Mouse (Mus musculus) spleen, postnatal 14 days (tissue): Measurements from ENCODE around the gene Slamf6.
"Not testable (repeated sequence)": the region's sequence is repeated elsewhere in the genome, so short reads cannot be mapped to it uniquely, and the experiment has no call there.

ENCODE experiments used
- DNase-seq, 2 experiments: peaks; one replicate each; pipeline ENCODE4 v3.0.0; 2021 to 2022; ENCODE audit warnings: low spot score in 2 of 2

The Slamf6 gene

DNA sequence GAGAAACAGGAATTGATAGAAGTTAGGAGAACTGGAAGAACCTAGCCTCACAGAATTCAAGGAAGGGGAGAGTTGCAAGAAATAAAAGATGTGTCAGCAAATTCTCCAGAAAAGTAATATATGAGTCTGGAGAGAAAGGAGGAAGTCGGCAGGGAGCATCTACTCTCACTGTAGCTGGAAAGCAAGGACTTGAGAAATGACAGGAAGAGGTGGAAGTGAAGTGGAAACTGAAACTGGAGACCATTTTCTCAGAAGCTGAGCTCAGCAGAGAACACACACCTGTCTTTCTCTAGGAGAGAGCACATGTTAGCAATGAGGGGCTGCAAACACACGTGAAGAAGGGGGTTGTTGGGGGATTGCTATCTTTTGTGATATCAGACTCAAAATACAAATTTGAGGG is 40.1 kb downstream of the Slamf6 start:
- DNase-seq = no peak

DNA sequence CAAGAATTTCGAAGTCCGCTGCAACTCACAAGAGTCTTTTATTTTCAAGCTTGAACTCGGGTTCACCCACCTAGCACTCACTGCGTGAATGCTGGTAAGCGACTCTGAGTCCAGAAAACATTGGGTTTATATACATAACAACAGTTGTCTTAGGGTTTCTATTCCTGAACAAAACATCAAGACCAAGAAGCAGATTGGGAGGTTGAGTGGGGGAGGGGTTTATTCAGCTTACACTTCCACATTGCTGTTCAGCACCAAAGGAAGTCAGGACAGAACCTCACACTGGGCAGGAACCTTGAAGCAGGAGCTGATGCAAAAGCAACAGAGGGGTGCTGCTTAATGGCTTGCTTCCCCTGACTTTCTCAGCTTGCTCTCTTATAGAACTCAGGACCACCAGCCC is 43.4 kb downstream of the Slamf6 start:
- no peak for DNase-seq

DNA sequence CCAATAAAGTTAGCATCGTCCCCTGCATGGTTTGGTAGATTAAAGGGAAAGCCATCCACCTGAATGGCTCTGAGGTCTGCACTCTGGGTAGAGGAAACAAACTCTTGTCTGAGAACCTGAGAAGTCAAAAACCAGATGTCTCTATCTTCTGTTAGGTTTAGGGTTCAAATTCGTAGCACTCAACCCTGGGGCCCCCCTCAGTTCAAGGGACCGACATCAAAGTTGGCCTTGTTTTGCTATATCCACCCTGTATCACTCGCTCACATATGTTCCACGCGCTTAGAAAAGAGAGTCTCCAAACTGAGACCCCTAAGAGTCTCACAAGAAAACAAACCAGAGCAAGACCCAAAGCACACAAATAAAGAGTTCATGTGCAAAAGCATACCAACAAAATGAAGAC is 44.4 kb downstream of the Slamf6 start:
- no peak for DNase-seq

DNA sequence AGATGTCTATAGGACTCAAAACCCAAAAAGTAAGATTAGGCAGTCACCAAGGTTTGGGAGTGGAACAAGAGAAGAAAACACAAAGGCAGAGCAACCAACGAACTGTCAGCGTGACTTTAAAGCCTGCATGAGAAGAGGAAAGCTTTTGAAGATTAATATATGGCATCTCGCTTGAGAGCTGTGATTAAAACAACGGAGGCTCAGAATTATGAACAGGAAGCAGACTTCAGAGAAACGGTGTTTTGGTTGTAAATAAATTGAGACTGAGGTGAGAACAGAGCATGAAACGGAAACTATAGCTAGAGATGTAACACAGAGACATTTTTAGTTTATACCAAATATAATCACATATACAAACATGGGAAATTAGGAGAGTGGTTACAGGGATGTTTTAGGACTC is 46.3 kb downstream of the Slamf6 start:
- no peak for DNase-seq

DNA sequence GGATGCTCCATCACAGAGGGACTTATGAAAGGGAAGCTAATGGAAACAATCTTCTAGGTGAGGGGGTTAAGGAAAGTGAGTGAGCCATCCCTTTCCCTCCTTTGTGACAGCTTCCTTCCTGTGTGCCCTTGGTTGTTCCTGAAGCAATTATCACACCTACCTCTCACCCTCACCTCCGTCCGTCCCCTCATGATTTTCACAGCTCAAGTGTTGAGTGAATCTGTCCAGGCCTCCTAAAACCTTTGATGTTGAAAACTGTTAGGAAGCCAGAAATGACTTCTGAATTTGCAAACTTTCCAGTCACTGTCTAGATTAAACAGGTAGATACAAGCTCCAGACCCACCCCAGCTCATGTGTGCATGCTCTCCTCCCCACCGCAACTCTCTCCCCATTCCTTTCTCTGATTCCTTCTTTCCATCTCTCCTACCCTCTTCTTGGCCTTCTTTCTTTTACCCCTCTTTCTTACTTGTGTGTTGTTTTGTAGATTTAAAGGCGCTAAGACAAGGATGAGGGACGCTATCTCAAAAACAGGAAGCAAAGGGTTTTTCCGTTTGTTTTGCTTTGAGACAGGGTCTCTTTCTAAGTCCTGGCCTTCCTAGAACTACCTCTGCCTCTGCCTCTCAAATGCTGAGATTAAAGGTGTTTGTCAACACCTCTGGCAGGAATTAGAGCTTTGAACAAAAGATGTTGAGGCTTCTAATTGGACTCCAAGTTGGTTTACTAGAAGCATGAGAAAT is 48.9 kb downstream of the Slamf6 start:
- no peak for DNase-seq

DNA sequence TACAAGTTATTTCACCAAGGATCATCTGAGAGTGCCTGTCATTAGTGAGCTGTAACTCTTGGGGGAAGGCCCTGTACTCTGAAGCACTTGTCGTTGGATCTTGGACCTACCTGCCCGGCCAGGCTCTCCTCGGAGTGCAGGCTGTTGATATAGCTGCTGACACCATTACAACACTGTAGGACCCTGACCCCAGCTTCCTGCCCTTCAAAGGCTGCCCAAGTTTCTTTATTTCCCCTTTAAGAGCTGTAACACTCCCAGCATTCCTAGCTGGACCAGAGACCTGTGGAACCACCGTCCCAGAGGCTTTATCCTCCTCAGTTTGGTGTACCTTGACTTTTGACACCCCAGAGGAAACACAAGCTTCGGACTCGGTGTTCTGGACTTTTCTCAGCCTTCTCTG is 51.9 kb downstream of the Slamf6 start:
- no peak for DNase-seq

DNA sequence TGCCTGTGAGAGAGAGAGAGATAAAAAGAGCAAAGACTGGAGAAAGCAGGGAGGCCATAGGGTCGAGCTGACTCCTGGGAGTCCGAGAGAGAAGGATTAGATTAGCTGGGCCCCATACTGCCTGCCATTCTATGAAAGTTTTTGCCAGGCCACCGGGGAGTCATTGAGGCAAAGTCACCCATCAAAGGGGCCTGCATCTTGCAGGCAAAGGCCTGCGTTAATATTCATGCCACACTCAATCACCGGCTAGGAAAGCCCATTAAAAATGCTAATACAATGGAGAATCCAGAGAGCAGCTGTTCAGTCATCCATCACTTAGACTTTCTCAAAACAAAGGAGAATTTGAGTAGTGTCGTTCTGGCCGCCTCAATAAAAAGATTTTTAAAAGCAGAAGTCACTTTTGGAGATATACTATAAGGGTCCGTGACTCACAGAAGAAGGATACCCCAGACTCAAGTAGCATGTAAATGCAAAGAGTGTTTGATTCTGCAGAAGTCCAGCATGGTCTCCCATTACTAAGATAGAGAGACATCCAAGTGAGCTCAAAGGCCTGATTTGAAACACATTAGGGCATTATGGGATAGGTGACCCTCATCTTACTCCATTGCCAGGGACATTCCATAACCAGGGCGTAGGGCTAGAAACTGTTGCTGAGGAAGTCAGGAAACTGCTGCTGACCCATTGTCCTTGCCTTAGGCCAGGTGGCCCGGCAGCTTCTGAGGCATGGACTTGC is 53.7 kb downstream of the Slamf6 start:
- DNase-seq = no peak

DNA sequence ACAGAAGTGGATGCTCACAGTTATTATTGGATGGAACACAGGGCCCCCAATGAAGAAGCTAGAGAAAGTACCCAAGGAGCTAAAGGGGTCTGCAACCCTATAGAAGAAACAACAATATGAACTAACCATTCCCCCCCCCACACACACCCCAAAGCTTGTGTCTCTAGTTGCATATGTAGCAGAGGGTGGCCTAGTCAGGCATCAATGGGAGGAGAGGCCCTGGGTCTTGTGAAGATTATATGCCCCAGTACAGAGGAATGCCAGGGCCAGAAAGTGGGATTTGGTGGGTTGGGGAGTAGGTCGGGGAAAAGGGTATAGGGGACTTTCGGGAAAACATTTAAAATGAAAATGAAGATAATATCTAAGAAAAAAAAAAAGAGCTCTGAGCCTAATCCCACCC is 57.0 kb downstream of the Slamf6 start:
- not testable (repeated sequence) for DNase-seq

DNA sequence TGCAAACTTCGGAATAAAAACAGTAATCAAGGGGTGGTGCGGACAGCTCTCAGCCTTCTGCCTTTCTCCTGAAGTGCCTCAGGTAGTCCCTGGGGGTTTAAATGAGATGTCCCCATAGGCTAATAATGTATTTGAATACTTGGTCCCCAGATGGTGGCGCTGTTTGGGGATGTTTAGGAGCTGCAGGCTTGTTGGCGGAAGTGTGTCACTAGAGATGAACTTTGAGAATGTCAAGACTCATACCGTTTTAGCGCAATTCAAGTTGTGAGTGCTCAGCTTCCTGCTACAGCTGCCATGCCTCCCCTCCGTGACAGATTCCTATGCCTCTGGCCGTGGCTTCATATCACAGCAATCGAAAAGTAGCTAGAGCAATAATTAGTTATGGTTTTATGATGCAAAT is 58.1 kb downstream of the Slamf6 start:
- no peak for DNase-seq

DNA sequence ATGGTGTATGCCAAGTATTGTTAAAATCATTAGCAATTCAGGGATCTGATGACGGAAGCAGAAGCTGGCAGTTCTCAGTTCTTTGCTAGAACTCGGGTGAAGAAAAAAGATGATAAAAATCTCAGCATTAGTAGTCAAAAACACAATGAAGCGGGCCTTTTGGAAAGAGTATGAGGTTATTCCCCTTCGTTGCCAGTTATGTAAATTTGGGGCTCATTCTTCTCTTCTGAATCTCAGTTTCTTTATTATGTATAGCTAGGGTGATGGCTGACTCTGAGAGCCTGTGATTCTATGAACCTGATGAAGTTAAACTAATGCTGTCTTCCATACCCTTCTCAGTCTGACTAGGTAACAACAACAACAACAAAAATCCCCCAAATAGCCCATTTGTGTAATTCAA is 58.5 kb downstream of the Slamf6 start:
- no peak for DNase-seq

DNA sequence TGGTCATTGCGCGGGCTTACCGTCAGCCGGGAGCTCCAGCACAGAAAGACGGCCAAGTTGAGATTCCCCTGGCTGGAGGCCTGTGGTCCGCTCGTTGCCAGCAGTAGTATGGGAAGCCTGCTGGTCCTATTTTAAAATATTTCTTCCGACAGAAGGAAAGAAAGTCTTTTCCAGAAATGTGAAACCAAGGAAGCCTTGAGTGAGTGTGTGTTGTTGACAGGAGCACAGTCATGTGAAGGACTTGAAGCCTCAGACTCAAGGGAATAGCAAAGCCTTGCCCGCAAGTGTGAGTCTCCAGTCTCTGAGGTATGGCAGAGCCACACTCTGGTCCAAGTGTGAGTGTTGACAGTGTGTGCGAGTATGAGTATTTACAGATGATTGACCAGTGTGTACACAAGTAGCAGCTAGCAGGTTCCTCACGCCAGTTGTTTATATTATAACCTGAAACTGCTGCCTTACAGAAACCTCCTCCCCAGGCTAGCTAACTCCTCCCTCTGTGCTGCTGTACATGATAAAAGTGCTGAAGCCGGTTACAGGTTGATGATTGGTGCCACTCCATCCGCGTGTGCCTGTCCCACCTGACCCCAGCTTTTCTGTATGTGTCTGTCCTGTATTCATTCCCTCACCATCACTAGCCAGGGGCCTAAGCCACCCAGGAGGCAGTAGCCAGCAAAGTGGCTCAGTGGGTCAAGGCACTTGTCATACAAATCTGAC is 59.7 kb downstream of the Slamf6 start:
- DNase-seq = no peak

DNA sequence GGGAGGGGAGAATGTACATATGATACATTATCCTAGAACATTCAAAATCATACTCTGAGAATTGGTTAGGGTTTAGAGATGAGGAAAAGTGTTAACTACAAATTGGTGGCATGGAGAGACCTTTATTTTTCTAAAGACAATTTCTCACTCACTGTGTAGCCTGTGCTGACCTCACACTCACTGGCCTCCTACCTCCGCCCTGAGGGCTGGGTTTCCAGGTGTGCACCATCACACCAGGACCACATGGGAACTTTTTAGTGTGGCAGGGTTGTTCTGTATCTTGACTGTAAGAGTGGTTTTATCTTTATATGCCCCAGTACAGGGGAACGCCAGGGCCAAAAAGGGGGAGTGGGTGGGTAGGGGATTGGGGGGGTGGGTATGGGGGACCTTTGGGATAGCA is 60.6 kb downstream of the Slamf6 start:
- no peak for DNase-seq

DNA sequence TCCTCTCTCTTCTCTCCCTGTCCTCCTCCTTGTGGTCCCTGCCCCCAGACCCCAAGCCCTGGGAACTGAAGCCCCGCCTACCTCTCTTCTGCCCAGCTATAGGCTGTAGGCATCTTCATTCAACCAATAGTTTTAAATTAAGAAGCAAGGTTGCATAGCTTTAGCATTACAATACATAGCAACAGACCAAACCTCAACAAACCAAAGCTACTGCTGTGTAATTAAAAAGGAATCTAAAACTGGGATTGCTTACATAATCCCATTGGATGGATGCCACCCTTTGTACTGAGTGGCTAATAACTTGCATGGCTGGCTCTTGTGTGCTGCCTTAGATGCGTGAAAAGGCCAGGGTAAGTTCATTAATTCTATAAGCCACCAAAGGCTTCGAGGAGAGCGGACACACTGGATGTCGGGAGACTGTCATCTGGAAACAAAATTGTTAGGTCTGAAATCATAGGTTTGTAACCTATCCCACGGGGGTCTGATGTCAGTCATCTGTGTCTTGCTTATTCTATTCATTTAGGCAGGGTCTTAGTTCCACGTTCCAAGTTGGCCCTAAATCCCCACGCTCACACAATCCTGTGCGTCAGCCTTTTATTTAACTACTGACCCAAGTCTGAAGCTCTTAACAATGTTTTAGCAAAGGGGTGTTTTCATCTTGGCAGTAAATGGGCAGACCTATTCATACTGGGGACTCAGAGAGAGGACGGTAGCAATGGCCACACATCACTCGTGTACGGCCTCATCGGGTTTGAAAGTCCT is 62.8 kb downstream of the Slamf6 start:
- no peak for DNase-seq

DNA sequence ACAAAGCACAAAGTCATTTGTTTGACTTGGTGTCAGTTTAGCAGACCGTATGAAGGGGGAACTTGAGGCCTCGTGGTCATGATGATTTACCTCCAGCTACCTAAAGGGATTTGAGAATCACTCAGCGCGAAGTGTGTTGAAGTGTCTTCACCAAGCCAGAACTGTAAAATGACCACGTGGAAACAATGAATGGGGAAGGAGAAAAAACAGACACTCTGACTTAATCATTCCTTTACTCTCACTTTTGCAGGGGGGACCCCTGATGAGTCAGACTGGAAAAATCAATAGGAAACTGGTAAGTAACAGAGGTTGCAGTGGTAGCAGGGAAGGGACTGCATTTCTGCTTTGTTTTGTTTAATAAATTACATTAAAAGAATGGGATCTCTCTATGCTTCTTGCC is 64.9 kb downstream of the Slamf6 start:
- DNase-seq = no peak

DNA sequence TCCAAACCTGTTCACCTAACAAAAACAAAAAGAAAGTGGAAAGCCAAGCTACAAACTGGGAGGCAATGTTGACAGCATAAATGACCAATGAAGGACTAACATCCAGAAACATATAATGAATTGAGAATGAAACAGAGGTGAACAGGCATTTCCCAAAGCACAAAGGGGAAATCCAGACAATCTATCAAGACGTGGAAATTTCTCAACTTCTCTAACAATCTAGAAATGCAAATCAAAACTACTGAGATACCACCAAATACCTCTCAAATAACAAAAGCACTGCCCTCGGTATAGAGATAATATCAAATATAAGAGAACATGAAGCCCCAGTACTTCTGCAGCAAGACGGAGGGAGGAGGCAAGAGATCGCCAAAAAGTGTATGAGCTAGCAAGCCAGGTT is 65.4 kb downstream of the Slamf6 start:
- DNase-seq = no peak

DNA sequence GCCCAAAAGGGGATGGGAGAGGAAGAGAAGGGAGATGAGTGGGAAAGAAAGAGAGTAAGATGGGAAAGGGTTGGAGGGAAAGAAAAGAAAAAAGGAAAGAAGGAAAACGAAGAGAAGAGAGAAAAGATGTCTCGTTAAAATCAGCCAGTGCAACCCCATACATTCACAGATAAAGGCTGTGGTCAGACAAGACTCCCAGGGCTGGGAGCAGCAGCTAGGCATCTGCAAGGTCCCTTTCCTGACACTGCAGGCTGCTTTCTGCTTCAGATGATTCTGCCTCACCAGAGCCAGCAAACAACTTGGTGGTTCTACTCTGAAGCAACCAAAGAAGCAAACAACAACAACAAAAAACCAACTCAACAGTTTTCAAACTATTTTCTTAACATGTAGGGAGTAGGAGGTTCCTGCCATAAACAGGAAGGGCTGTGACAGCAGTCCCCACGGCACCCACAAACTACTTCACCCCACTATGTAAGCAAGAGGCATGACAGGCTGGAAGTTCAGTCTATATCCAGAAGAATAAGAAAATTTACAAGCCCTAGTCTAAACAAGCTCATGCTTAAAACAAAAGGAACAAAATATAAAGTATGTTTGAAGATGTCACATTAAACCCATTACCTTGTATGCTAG is 66.2 kb downstream of the Slamf6 start:
- no peak for DNase-seq

DNA sequence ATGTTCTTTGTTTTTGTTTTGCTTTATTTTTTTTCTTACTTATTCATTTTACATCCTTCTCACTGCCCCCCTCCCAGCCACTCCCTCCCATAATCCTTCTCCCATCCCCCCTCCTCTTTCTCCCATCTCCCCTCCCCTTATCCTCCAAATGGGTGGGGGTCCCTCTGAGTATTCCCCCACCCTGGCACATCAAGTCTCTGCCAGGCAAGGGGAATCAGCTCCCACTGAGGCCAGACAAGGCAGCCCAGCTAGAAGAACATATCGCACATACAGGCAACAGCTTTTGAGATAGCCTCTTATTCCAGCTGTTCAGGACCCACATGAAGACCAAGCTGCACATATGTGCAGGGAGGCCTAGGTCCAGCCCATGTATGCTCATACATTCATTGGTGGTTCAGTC is 66.8 kb downstream of the Slamf6 start:
- DNase-seq = no peak

DNA sequence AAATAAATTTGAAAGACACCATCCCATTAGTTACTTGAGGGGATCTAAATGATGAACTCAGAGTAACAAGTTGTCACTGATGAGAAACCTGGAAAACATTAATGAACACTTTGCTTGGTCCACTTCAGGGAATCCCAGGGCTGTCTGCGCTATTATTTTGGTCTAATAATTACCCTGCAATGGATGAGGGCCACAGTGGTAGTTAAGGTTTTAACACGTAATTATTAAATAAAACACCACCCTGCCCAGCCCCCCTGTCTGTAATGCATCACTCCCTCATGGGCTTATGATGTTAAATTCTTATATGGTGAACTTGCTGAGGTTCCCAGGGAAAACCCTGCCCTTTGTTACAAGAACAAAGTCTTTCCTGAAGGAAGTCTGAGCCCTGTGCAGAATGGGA is 74.6 kb downstream of the Slamf6 start:
- DNase-seq = no peak

DNA sequence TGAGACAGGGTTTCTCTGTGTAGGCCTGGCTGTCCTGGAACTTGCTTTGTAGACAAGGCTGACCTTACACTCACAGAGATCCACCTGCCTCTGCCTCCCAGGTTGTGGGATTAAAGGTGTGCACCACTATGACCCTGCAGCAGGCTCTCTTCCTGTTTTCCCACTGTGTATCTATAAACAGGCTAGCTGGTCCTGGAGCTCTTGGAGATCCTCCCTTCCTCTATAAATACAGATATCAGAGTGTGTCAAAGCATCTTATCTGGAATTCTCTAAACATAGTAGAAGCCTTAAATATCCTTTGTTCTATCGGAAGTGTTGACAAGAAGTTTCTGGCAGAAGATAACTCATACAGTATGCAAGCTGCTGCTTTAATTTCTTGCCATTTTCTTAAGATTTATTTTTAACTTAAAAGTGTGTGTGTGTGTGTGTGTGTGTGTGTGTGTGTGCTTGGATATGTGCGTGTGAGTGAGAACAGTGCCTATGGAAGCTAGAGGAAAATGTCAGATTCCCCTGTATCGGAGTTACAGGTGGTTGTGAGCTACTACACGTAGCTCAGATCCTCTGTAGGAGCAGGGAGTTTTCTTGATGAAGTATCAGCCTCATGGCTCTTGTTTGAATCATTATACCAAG is 75.7 kb downstream of the Slamf6 start:
- no peak for DNase-seq

DNA sequence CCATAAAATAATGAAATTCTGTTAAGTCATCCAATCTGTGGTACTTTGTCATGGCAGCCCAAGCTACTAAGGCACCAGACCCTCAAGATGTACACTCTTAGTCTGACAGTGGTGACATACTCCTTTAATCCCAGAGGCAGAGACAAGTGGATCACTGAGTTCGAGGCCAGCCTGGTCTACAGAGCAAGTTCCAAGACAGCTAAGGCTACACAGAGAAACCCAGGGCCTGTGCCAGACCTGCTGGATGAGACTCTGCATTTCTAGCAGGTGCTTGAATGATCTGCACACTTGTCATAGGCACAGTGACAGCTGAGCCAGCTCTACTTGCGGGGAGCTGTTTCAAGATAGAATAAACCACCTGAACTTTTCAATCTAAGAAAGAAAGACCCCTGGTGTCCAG is 77.2 kb downstream of the Slamf6 start:
- no peak for DNase-seq
